Mouse (Mus musculus): ENCODE measurements around the gene Kcnq2. TPM values are rescaled to one million over a fixed set of nuclear protein-coding genes. Genes with fewer than 3 reads are reported as not detected.

Gene Kcnq2
- polyA plus RNA-seq, 1 experiment: not detected

DNA sequence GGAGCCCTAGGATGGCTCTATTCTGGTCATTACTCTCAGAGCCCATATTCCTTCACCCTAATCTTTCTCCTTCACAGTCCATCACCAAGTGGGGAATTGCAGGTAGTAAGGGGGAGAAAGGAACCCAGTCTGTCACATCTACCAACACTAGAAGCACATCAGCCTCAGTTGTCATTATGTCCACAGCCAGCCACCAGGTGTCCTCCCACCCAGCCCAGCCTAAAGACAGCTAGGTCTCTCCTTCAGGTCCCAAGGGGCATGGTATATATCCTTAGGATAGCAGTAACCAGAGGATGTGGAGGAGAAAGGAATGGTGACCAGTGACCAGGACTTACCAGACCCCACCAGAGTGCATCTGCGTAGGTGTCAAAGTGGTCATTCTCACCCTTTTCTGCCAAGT, 23.4 kb downstream of the Kcnq2 start:
- no peak for TF ChIP-seq CTCF (IDR thresholded peaks at IDR 0.05; ENCODE audit: control insufficient read depth, insufficient read depth, low read length)
- TF ChIP-seq POLR2A (IDR thresholded peaks at IDR 0.05; ENCODE audit: borderline replicate concordance, control insufficient read depth, low read depth, low read length): no peak
- Histone ChIP-seq H3K27ac (ENCODE audit: control insufficient read depth, insufficient read depth, low read depth, low read length, poor library complexity) (no peak overlapping the region), H3K4me1 (ENCODE audit: control insufficient read depth, insufficient read depth, low read length) (no peaks in the 10 kb centered on the region), H3K4me3 (replicated peaks; ENCODE audit: control insufficient read depth, low read depth, low read length) (no peak overlapping the region)
- WGBS: 82% methylated on average over 1 of the region's 1 CpGs

- peak; percentile 28; the same call in 1 of the 2 replicates for TF ChIP-seq CTCF (IDR thresholded peaks at IDR 0.05; ENCODE audit: control insufficient read depth, insufficient read depth, low read length)
- no peak for TF ChIP-seq POLR2A (IDR thresholded peaks at IDR 0.05; ENCODE audit: borderline replicate concordance, control insufficient read depth, low read depth, low read length)
- H3K4me3 ChIP-seq (replicated peaks; ENCODE audit: control insufficient read depth, low read depth, low read length): no peak overlapping the region
- 32% methylated on average over 2 of the region's 2 CpGs for WGBS
- H3K27ac ChIP-seq (ENCODE audit: control insufficient read depth, insufficient read depth, low read depth, low read length, poor library complexity): no peak overlapping the region
- no peaks in the 10 kb centered on the region for H3K4me1 ChIP-seq (ENCODE audit: control insufficient read depth, insufficient read depth, low read length)
Observed at GRCm38 (mm10) chr2:181104111-181104510, 31.0 kb downstream of the Kcnq2 start.

DNA sequence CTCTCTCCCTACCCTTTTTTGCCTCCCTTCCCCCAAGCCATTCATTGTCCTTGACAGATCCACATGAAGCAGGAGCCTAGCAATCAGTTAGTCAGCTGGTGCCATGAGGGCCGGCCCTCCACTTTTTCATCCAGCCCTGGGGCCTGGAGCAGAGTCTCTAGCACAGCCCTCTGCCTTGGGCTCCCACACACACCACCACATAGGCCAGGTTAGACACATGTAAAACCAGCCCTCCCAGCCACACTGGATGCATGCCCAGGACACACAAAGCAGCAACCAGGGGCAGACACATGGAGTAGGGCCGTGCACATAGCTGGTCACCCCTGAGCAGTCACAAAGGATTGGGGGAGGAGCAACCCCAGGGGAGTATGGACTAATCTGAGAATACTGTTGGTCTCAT, 32.9 kb downstream of the Kcnq2 start:
- 50% methylated on average over 2 of the region's 2 CpGs for WGBS
- Histone ChIP-seq H3K4me3 (replicated peaks; ENCODE audit: control insufficient read depth, low read depth, low read length) (no peak overlapping the region), H3K27ac (ENCODE audit: control insufficient read depth, insufficient read depth, low read depth, low read length, poor library complexity) (no peak overlapping the region), H3K4me1 (ENCODE audit: control insufficient read depth, insufficient read depth, low read length) (no peaks in the 10 kb centered on the region)
- TF ChIP-seq CTCF (IDR thresholded peaks at IDR 0.05; ENCODE audit: control insufficient read depth, insufficient read depth, low read length) (no peak), POLR2A (IDR thresholded peaks at IDR 0.05; ENCODE audit: borderline replicate concordance, control insufficient read depth, low read depth, low read length) (no peak)

DNA sequence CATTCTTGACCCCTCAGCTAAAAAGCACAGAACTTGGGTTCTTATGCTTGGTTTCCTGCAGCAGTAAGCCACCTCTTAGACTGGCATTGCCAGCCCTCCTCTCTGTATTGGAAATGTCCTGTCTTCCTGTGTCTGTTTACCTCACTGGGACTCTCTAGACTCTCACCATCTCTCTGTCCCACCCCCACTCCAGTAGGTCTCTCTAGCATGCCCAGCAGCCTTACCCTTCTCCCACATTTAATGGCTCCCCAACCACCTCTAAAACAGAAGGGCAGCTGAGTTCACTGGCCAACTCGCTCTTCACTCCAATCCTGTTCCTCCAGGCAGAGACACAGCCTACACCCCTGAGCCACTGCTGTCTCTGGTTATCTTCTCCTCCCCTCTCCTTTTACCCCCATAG, 33.5 kb downstream of the Kcnq2 start:
- Histone ChIP-seq H3K4me1 (ENCODE audit: control insufficient read depth, insufficient read depth, low read length) (no peaks in the 10 kb centered on the region), H3K4me3 (replicated peaks; ENCODE audit: control insufficient read depth, low read depth, low read length) (no peak overlapping the region), H3K27ac (ENCODE audit: control insufficient read depth, insufficient read depth, low read depth, low read length, poor library complexity) (no peak overlapping the region)
- whole genome bisulfite sequencing: 73% methylated on average over 1 of the region's 1 CpGs
- no peak for TF ChIP-seq CTCF (IDR thresholded peaks at IDR 0.05; ENCODE audit: control insufficient read depth, insufficient read depth, low read length)
- TF ChIP-seq POLR2A (IDR thresholded peaks at IDR 0.05; ENCODE audit: borderline replicate concordance, control insufficient read depth, low read depth, low read length): no peak

DNA sequence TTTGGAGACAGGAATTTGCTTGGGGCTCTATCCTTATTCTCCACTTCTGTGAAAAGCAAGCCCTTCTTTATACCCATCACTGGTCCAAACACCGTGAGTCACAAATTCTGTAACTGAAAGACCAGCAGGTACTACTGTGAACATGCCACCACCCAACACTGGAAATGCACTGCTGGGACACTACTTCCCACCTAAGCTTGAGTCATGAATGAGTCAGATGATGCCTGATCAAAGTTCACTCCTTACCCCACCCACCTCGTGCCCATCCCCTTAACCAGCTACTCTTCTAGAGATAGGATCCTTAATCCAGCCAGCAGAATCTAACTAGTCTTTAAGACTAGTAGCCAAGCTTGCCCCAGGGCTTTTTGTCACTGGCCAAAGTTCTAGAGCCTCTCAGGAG, 35.0 kb downstream of the Kcnq2 start:
- WGBS: 68% methylated on average over 2 of the region's 2 CpGs
- TF ChIP-seq CTCF (IDR thresholded peaks at IDR 0.05; ENCODE audit: control insufficient read depth, insufficient read depth, low read length): no peak
- no peak for TF ChIP-seq POLR2A (IDR thresholded peaks at IDR 0.05; ENCODE audit: borderline replicate concordance, control insufficient read depth, low read depth, low read length)
- Histone ChIP-seq H3K4me1 (ENCODE audit: control insufficient read depth, insufficient read depth, low read length) (no peaks in the 10 kb centered on the region), H3K27ac (ENCODE audit: control insufficient read depth, insufficient read depth, low read depth, low read length, poor library complexity) (no peak overlapping the region), H3K4me3 (replicated peaks; ENCODE audit: control insufficient read depth, low read depth, low read length) (no peak overlapping the region)

DNA sequence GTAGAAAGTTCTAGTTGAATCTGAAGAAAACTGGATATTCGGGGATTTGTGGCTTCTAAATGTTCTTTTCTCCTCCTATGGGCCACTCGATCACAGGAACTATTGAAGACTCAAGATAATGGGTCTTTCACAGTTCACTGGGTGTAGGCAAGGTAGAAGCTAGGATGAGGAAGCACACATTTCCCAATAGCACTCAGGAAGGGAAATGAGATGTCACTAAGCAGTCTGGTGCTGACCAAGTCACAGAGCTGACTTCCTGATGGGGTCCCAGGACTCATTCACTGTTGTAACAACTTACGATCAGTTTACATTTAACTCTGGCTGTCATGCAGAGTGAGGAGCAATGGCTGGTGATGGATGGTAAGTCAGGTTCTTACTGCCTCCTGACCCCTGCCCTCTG, 45.0 kb downstream of the Kcnq2 start:
- Histone ChIP-seq H3K4me1 (ENCODE audit: control insufficient read depth, insufficient read depth, low read length) (peaks cover 5% of the 10 kb centered on the region), H3K27ac (ENCODE audit: control insufficient read depth, insufficient read depth, low read depth, low read length, poor library complexity) (peak overlapping the region; percentile 76), H3K4me3 (replicated peaks; ENCODE audit: control insufficient read depth, low read depth, low read length) (no peak overlapping the region)
- TF ChIP-seq POLR2A (IDR thresholded peaks at IDR 0.05; ENCODE audit: borderline replicate concordance, control insufficient read depth, low read depth, low read length) (no peak), CTCF (IDR thresholded peaks at IDR 0.05; ENCODE audit: control insufficient read depth, insufficient read depth, low read length) (no peak)
- 32% methylated on average over 3 of the region's 3 CpGs for WGBS

GRCm38 (mm10) chr2:181084997-181085396, 50.1 kb downstream of the Kcnq2 start:
- no peak for TF ChIP-seq CTCF (IDR thresholded peaks at IDR 0.05; ENCODE audit: control insufficient read depth, insufficient read depth, low read length)
- no peak for TF ChIP-seq POLR2A (IDR thresholded peaks at IDR 0.05; ENCODE audit: borderline replicate concordance, control insufficient read depth, low read depth, low read length)
- 63% methylated on average over 8 of the region's 8 CpGs for WGBS
- H3K4me3 ChIP-seq (replicated peaks; ENCODE audit: control insufficient read depth, low read depth, low read length): no peak overlapping the region

DNA sequence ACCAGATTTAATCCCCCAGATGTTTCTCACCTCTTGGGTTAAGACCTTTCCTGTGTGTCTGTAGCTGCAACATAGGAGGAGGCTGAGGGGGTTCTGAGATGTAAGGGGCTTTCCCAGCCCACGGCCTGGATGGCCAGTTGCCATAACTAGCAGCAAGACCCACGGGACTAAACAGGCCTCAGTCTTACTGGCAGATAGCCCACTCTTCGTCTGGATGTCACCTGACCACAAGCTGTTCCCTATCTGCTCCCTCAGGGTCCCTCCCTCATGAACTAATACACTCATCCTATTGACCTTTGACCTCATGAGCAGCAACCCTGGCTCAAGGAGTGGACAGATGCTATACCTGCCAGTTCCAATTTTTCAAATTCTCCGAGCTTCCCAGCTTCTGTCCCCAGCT, 51.2 kb downstream of the Kcnq2 start:
- 29% methylated on average over 4 of the region's 4 CpGs for WGBS
- no peak for TF ChIP-seq CTCF (IDR thresholded peaks at IDR 0.05; ENCODE audit: control insufficient read depth, insufficient read depth, low read length)
- no peak for TF ChIP-seq POLR2A (IDR thresholded peaks at IDR 0.05; ENCODE audit: borderline replicate concordance, control insufficient read depth, low read depth, low read length)
- no peak overlapping the region for H3K4me3 ChIP-seq (replicated peaks; ENCODE audit: control insufficient read depth, low read depth, low read length)
- no peak overlapping the region for H3K27ac ChIP-seq (ENCODE audit: control insufficient read depth, insufficient read depth, low read depth, low read length, poor library complexity)
- no peaks in the 10 kb centered on the region for H3K4me1 ChIP-seq (ENCODE audit: control insufficient read depth, insufficient read depth, low read length)

More at GRCm38 (mm10) chr2:181084997-181085396, 50.1 kb downstream of the Kcnq2 start:
- Histone ChIP-seq H3K4me1 (ENCODE audit: control insufficient read depth, insufficient read depth, low read length) (peaks cover 3% of the 10 kb centered on the region), H3K27ac (ENCODE audit: control insufficient read depth, insufficient read depth, low read depth, low read length, poor library complexity) (no peak overlapping the region)

- TF ChIP-seq POLR2A (IDR thresholded peaks at IDR 0.05; ENCODE audit: borderline replicate concordance, control insufficient read depth, low read depth, low read length): no peak
- TF ChIP-seq CTCF (IDR thresholded peaks at IDR 0.05; ENCODE audit: control insufficient read depth, insufficient read depth, low read length): no peak
- Histone ChIP-seq H3K27ac (ENCODE audit: control insufficient read depth, insufficient read depth, low read depth, low read length, poor library complexity) (no peak overlapping the region), H3K4me1 (ENCODE audit: control insufficient read depth, insufficient read depth, low read length) (no peaks in the 10 kb centered on the region), H3K4me3 (replicated peaks; ENCODE audit: control insufficient read depth, low read depth, low read length) (no peak overlapping the region)
- WGBS: 50% methylated on average over 5 of the region's 5 CpGs
Observed at GRCm38 (mm10) chr2:181080886-181081285, 54.2 kb downstream of the Kcnq2 start.

Measured in bone marrow, adult 2 months (tissue).